Mouse (Mus musculus) bone marrow, adult 2 months (tissue): ENCODE measurements at regions not wholly inside any gene's neighbourhood (a gene's known extent, or its start where the extent isn't known, plus 50 kb on each side); places are given as distances from the start of the nearest gene placed in this dataset.

Source experiments
- CTCF ChIP-seq: fragments of 200-500 bp; IDR thresholded peaks from 2 replicates; pipeline ENCODE4 v1.5.1; 2011; ENCODE audit warnings: low read length, control low read depth; ENCODE audit not compliant: control insufficient read depth, insufficient read depth
- POLR2A ChIP-seq: fragments of 200-500 bp; IDR thresholded peaks from 2 replicates; pipeline ENCODE4 v1.6.1; 2011; ENCODE audit warnings: low read depth, mild to moderate bottlenecking, control low read depth, low read length, borderline replicate concordance; ENCODE audit not compliant: control insufficient read depth

DNA sequence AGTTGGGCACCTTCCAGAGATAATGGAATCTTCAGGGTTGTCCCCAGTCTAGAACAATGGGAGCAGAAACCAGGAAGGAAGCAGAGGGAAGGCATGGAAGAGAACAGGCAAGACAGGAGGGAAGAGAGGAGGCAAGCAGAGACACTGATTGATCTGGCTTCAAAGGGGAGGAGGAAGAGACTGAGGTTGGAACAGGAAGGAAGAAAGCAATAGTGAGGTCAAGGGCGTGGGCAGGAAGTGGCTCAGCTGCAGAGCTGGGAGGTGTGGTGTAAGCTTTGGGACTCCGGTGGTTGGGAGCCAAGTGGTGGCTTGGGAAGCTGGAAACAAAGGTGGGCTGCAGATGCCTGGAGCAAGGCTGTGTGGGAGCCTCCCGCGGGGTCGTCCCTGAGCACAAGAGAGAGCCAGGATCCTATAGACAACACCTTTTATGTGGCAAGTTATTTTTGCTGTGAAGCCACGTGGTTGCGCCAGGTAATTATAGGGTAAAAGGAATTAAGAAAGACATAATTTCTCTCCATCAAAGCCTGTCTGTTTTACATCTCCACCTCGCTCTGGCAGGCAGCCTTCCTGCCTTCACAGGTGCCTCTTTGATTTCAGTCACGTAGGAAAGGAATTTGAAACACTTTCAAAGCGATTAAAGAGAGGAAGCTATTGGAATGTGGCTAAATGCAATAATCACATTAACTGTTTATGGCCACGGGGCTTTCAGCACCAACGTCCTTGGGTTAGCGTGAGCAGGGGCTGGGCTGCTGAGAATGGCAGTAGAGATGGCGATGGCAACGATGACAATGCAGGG lies 237.3 kb upstream of the Wscd1 start:
- TF ChIP-seq POLR2A (no peak), CTCF (no peak)
